Mouse (Mus musculus) ES-Bruce4 (cell line): ENCODE data around the gene Tex26. TPM values are rescaled to one million over a fixed set of nuclear protein-coding genes. Genes with fewer than 3 reads are reported as not detected.

Source experiments
- H3K27ac ChIP-seq: 2 replicates; pipeline ENCODE4 v1.5.1; 2012; ENCODE audit warnings: low read length, inconsistent platforms; ENCODE audit not compliant: insufficient read depth
- H3K27me3 ChIP-seq: 2 replicates; pipeline ENCODE4 v1.6.1; 2012; ENCODE audit warnings: mild to moderate bottlenecking, low read length, inconsistent platforms; ENCODE audit not compliant: control insufficient read depth, poor library complexity, insufficient read depth, severe bottlenecking
- H3K36me3 ChIP-seq: 2 replicates; pipeline ENCODE4 v1.6.1; 2012; ENCODE audit warnings: inconsistent platforms, mild to moderate bottlenecking, low read length, moderate library complexity; ENCODE audit not compliant: control insufficient read depth, poor library complexity, insufficient read depth, severe bottlenecking
- H3K4me1 ChIP-seq: one replicate; pipeline ENCODE4 v1.8.1; 2011; ENCODE audit warnings: low read length; ENCODE audit not compliant: control insufficient read depth, insufficient read depth
- H3K4me3 ChIP-seq: 2 replicates; pipeline ENCODE4 v1.5.1; 2011; ENCODE audit warnings: low read depth, mild to moderate bottlenecking, low read length
- H3K9ac ChIP-seq: 2 replicates; pipeline ENCODE4 v1.6.1; 2012; ENCODE audit warnings: low read depth, mild to moderate bottlenecking, inconsistent platforms; ENCODE audit not compliant: poor library complexity, severe bottlenecking
- H3K9me3 ChIP-seq: replicated peaks from 2 replicates; pipeline ENCODE4 v1.6.1; 2012; ENCODE audit warnings: mild to moderate bottlenecking, low read length, inconsistent platforms; ENCODE audit not compliant: control insufficient read depth, poor library complexity, insufficient read depth, severe bottlenecking
- CTCF ChIP-seq: IDR thresholded peaks from one replicate; pipeline ENCODE4 v1.8.1; 2011; ENCODE audit warnings: low read depth, low read length
- EP300 ChIP-seq: IDR thresholded peaks from 2 replicates; pipeline ENCODE4 v1.6.1; 2011; ENCODE audit warnings: low read depth, low read length; ENCODE audit not compliant: insufficient read depth
- POLR2A ChIP-seq: IDR thresholded peaks from one replicate; pipeline ENCODE4 v1.8.1; 2011; ENCODE audit warnings: low read length; ENCODE audit not compliant: insufficient read depth
- polyA plus RNA-seq: library from polyadenylated mRNA; stranded (reverse); fragments of >200 nt; gene quantifications from 2 replicates; pipeline ENCODE4 v1.2.4, GENCODE M21; 2011; ENCODE audit warnings: low read depth; ENCODE audit not compliant: missing spikeins, insufficient read depth, insufficient read length

Gene Tex26
- polyA plus RNA-seq, result 3.2 and 4.7 TPM in 2 replicates

- Histone ChIP-seq H3K9me3 (no peaks in the 10 kb centered on the region), H3K4me3 (peak within 1 kb of the TSS; percentile 75), H3K36me3 (no peaks in the 10 kb centered on the region), H3K4me1 (peaks cover 3% of the 10 kb centered on the region), H3K27ac (no peak within 1 kb of the TSS), H3K27me3 (no peaks in the 10 kb centered on the region), H3K9ac (no peak within 1 kb of the TSS)
- TF ChIP-seq POLR2A, result no peak
- no peak for TF ChIP-seq CTCF
- no peak for TF ChIP-seq EP300
These were observed at the start of gene Tex26 for GRCm38 (mm10) chr5:149439531-149440179. TSS of gene Tex26 (plus strand) at chr5:149439660.

GRCm38 (mm10) chr5:149391574-149392375 is 47.7 kb upstream of the Tex26 start:
- Histone ChIP-seq H3K36me3 (no peaks in the 10 kb centered on the region), H3K27ac (no peak overlapping the region), H3K9me3 (no peaks in the 10 kb centered on the region), H3K4me1 (no peaks in the 10 kb centered on the region), H3K27me3 (no peaks in the 10 kb centered on the region), H3K4me3 (no peak overlapping the region), H3K9ac (no peak overlapping the region)
- no peak for TF ChIP-seq POLR2A
- TF ChIP-seq CTCF, result no peak
- no peak for TF ChIP-seq EP300

GRCm38 (mm10) chr5:149392420-149392988 is 47.0 kb upstream of the Tex26 start:
- Histone ChIP-seq H3K27me3 (no peaks in the 10 kb centered on the region), H3K36me3 (no peaks in the 10 kb centered on the region), H3K27ac (no peak overlapping the region), H3K4me3 (no peak overlapping the region), H3K9ac (no peak overlapping the region), H3K9me3 (no peaks in the 10 kb centered on the region), H3K4me1 (no peaks in the 10 kb centered on the region)
- TF ChIP-seq CTCF, result no peak
- no peak for TF ChIP-seq POLR2A
- no peak for TF ChIP-seq EP300

GRCm38 (mm10) chr5:149401446-149401975 is 37.9 kb upstream of the Tex26 start:
- TF ChIP-seq POLR2A, result no peak
- no peak for TF ChIP-seq CTCF
- no peak for TF ChIP-seq EP300
- no peak overlapping the region for H3K4me3 ChIP-seq
- no peaks in the 10 kb centered on the region for H3K9me3 ChIP-seq
- no peaks in the 10 kb centered on the region for H3K4me1 ChIP-seq
- H3K27me3 ChIP-seq, result no peaks in the 10 kb centered on the region
- H3K27ac ChIP-seq, result no peak overlapping the region
- no peaks in the 10 kb centered on the region for H3K36me3 ChIP-seq
- no peak overlapping the region for H3K9ac ChIP-seq

- H3K9ac ChIP-seq, result no peak overlapping the region
- no peak overlapping the region for H3K27ac ChIP-seq
- H3K4me3 ChIP-seq, result no peak overlapping the region
- H3K9me3 ChIP-seq, result no peaks in the 10 kb centered on the region
- no peaks in the 10 kb centered on the region for H3K27me3 ChIP-seq
- H3K4me1 ChIP-seq, result no peaks in the 10 kb centered on the region
- TF ChIP-seq CTCF (no peak), POLR2A (no peak), EP300 (no peak)
- no peaks in the 10 kb centered on the region for H3K36me3 ChIP-seq
These were observed 37.4 kb upstream of the Tex26 start for GRCm38 (mm10) chr5:149402029-149402428.
